Mouse (Mus musculus): ENCODE measurements at regions not wholly inside any gene's neighbourhood (a gene's known extent, or its start where the extent isn't known, plus 50 kb on each side); places are given as distances from the start of the nearest gene placed in this dataset.

- no peak for DNase-seq (ENCODE audit: extremely low spot score, low spot score)
Observed at GRCm38 (mm10) chr5:54741440-54741839, 743.1 kb downstream of the Stim2 start.

DNA sequence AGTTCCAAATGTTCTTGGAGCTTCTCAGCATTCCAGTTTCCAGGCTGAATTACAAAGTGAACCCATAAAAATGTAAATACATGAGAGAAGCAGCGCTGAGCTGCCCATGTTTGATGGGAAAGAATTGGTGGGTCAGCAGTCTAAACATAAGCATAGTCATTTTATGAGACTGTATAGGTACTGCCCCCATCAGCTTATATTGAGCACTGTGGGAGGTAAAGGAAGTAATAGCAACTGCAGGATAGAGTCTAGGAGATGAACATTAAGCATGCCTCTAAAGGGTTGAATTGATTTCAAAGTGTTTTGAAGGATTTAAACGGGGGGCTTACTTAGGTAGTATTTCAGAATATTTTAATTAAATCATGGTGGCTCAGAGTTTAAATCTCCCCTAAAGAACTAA lies 748.7 kb downstream of the Stim2 start:
- no peak for DNase-seq (ENCODE audit: extremely low spot score, low spot score)

DNA sequence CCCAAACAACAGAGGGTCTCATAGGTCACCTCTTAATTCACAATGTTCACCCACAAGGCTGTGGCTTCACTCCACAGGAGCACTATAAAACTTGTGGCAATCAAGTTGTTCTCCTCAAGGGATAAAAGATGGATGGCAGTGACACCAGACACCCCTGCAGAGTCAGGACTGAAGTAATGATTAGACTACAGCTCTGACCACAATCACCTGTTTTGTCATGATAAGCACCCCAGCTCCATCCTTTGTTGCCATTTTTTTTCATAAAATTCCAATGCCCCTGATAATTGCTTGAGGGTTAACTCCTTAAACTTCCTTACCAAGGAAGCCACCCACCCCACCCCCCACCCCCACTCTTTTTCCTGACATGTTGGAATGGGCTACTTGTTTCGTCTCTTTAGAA lies 755.1 kb downstream of the Stim2 start:
- no peak for DNase-seq (ENCODE audit: extremely low spot score, low spot score)

DNA sequence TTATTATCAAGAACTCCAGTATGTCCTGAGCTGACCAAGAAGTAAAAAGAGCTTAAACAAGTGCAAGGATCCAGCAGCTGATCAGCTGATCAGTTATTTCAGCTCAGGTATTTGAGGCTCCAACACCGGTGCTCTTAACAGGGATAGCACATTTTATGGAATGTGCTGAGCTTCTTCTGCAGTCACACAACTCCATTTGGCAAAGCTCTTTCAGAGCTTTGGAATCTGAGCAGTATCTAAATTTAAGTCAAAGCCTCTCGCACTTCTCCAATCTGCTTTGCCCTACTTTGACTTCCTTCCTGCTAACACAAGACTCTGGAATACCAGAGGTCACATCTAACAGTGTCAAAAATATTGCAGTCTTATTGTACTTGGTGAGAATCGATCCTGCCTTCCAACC lies 761.4 kb downstream of the Stim2 start:
- no peak for DNase-seq (ENCODE audit: extremely low spot score, low spot score)

- DNase-seq (ENCODE audit: extremely low spot score, low spot score): no peak
Observed at GRCm38 (mm10) chr5:54763019-54763418, 764.7 kb downstream of the Stim2 start.

DNA sequence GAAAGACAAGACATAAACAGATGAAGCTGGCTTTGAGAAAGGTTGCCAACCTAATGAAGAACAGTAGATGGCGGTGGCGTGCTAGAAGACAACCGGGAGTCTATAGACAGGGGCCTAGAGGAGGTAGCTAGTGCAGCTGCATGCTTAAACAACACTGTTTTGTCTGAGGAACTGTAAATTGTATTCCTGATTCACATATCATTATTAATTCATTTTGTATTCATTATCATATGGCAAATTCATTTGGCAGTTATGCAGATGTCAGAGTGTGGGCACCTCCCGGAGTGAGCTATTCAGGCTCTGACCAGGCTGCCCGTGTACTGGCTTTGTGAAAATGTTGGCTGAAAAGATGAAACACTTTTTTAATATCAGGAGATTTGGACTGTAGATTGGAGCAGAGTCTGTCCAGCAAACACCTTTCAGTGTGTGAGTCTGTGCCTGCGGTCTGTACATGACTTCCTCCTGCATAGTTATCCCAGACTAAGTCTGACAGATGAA lies 798.7 kb downstream of the Stim2 start:
- DNase-seq (ENCODE audit: extremely low spot score, low spot score): peak; percentile 39

- DNase-seq (ENCODE audit: extremely low spot score, low spot score): no peak
Observed at GRCm38 (mm10) chr5:54827076-54827475, 828.8 kb downstream of the Stim2 start.

All from neural tube, embryonic 10.5 days (tissue).